Mouse (Mus musculus) megakaryocyte progenitor cell, adult 5-6 weeks (primary cell): ENCODE measurements around the gene Kdm1a. TPM values are rescaled to one million over a fixed set of nuclear protein-coding genes. Genes with fewer than 3 reads are reported as not detected.
A peak's percentile ranks its signal among the peaks of the same experiment; 100 is the strongest.

Experiments
- ATAC-seq: replicated peaks from 2 replicates; pipeline ENCODE4 v1.8.0; 2016; ENCODE audit warnings: mild to moderate bottlenecking, moderate TSS enrichment, inconsistent platforms; ENCODE audit not compliant: poor library complexity
- total RNA-seq, 2 experiments: library from RNA; stranded (forward) in 1 of 2; stranded (reverse) in 1 of 2; fragments of 157-497, 149-512 nt in 1 of 2; fragments of 200-1000 nt in 1 of 2; gene quantifications; 2 replicates each; pipeline versions ENCODE4 v1.2.3 to v1.2.4; 2015 to 2017

Gene Kdm1a
- total RNA-seq, 2 experiments from 2014 or later, result 46.3 to 78.2 TPM

- ATAC-seq, result no peak
Observed at GRCm38 (mm10) chr4:136546279-136547045, 56.1 kb downstream of the Kdm1a start.

- no peak for ATAC-seq
Observed at GRCm38 (mm10) chr4:136545151-136545550, 57.4 kb downstream of the Kdm1a start.

GRCm38 (mm10) chr4:136526412-136526811 lies 76.1 kb downstream of the Kdm1a start:
- peak; percentile 96 for ATAC-seq

- ATAC-seq, result peak; percentile 57
Observed at GRCm38 (mm10) chr4:136524309-136524708, 78.2 kb downstream of the Kdm1a start.

- no peak for ATAC-seq
Observed at GRCm38 (mm10) chr4:136521898-136522297, 80.6 kb downstream of the Kdm1a start.

- ATAC-seq, result no peak
Observed at GRCm38 (mm10) chr4:136519866-136520265, 82.7 kb downstream of the Kdm1a start.

GRCm38 (mm10) chr4:136518576-136518975 lies 83.9 kb downstream of the Kdm1a start:
- ATAC-seq, result 0 out of 2 replicates have a peak, but pooled peaks have one; percentile 48

GRCm38 (mm10) chr4:136518141-136518540 lies 84.4 kb downstream of the Kdm1a start:
- no peak for ATAC-seq

GRCm38 (mm10) chr4:136512905-136513304 lies 89.6 kb downstream of the Kdm1a start:
- ATAC-seq, result no peak

GRCm38 (mm10) chr4:136511708-136512107 lies 90.8 kb downstream of the Kdm1a start:
- ATAC-seq, result no peak; the same call in 1 of the 2 replicates

GRCm38 (mm10) chr4:136509857-136510256 lies 92.7 kb downstream of the Kdm1a start:
- ATAC-seq, result peak; percentile 65

GRCm38 (mm10) chr4:136505426-136506215 lies 96.9 kb downstream of the Kdm1a start:
- peak; percentile 98 for ATAC-seq

Other genes with a start within 250 kb of the Kdm1a start
- not detected in 2 replicates for gene Htr1d, start 179.2 kb downstream of the Kdm1a start, total RNA-seq (2015)
- gene Htr1d, start 179.2 kb downstream of the Kdm1a start, total RNA-seq (2017), result not detected in 2 replicates
- gene 6030445D17Rik, start 140.5 kb downstream of the Kdm1a start, total RNA-seq (2015), result not detected in 2 replicates
- not detected in 2 replicates for gene 6030445D17Rik, start 140.5 kb downstream of the Kdm1a start, total RNA-seq (2017)
- 3.4 and 3.7 TPM in 2 replicates for gene Luzp1, start 133.0 kb downstream of the Kdm1a start, total RNA-seq (2015)
- gene Luzp1, start 133.0 kb downstream of the Kdm1a start, total RNA-seq (2017), result 2.3 and 3.3 TPM in 2 replicates
- not detected in 2 replicates for gene Tex46, start 7.7 kb upstream of the Kdm1a start, total RNA-seq (2015)
- not detected in 2 replicates for gene Tex46, start 7.7 kb upstream of the Kdm1a start, total RNA-seq (2017)
- 0.07 and 0.20 TPM in 2 replicates for gene Lactbl1, start 19.9 kb upstream of the Kdm1a start, total RNA-seq (2015)
- gene Lactbl1, start 19.9 kb upstream of the Kdm1a start, total RNA-seq (2017), result 0.03 and 0.08 TPM in 2 replicates
- gene Ephb2, start 233.3 kb upstream of the Kdm1a start, total RNA-seq (2015), result 0.44 and 1.2 TPM in 2 replicates
- gene Ephb2, start 233.3 kb upstream of the Kdm1a start, total RNA-seq (2017), result 1.0 and 3.0 TPM in 2 replicates